Mouse (Mus musculus): Measurements from ENCODE around the gene Nell1. TPM values are rescaled to one million over a fixed set of nuclear protein-coding genes. Genes with fewer than 3 reads are reported as not detected.

The Nell1 gene
- polyA plus RNA-seq, 1 experiment from 2014 or later, result 1.6 TPM

DNA sequence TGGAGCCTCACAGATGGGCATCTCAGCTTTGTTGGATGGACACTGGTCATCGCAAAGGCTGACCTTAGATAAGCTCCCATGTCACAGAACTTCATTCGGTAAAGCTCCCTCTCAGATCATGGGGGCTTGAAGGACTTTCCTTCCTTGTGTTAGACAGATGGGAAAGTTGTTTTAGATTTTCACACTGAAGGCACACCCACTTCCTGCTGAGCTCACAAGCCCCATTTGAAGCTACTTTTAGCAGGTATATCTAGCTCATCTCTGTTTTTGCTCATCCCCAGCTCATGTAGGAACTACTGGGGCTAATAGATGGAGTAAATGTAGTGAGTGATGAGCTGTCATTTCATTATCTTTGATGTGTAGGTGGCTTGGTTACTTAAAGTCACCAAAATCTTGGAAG is 252.0 kb downstream of the Nell1 start:
- H3K27ac ChIP-seq, result no peak overlapping the region
- peaks cover 45% of the 10 kb centered on the region for H3K27me3 ChIP-seq (ENCODE audit: insufficient read depth, poor library complexity, severe bottlenecking)
- peaks cover 3% of the 10 kb centered on the region; the same call in 1 of the 2 replicates for H3K9me3 ChIP-seq
- peaks cover 3% of the 10 kb centered on the region for H3K4me1 ChIP-seq (replicated peaks)
- H3K36me3 ChIP-seq, result no peaks in the 10 kb centered on the region
- H3K4me3 ChIP-seq, result no peak overlapping the region
- WGBS, result 86% methylated on average over 2 of the region's 2 CpGs
- no peak for DNase-seq (ENCODE audit: low spot score)

DNA sequence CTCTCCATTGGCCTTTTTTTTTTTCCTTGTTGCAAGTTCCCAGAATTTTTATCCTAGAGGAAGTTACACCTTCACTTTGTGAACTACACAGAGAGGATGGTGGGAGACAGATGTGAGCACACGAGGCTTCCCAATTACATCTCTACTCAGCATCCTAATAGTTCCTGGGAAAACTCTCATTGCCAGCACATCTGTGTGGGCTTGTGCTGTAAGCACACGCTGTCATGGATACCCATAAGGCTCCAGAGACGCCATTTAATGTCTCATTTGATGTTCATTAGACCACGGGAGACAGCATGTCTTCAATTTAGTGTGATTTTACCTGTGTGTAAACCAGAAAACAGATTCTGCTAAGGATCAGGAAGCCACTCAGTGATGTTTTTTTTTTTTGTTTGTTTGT is 253.6 kb downstream of the Nell1 start:
- Histone ChIP-seq H3K9me3 (peaks cover 3% of the 10 kb centered on the region; the same call in 1 of the 2 replicates), H3K36me3 (no peaks in the 10 kb centered on the region), H3K4me3 (no peak overlapping the region), H3K27me3 (ENCODE audit: insufficient read depth, poor library complexity, severe bottlenecking) (peaks cover 39% of the 10 kb centered on the region), H3K27ac (no peak overlapping the region), H3K4me1 (replicated peaks) (no peaks in the 10 kb centered on the region)
- WGBS, result 76% methylated on average over 4 of the region's 4 CpGs
- DNase-seq (ENCODE audit: low spot score), result no peak

DNA sequence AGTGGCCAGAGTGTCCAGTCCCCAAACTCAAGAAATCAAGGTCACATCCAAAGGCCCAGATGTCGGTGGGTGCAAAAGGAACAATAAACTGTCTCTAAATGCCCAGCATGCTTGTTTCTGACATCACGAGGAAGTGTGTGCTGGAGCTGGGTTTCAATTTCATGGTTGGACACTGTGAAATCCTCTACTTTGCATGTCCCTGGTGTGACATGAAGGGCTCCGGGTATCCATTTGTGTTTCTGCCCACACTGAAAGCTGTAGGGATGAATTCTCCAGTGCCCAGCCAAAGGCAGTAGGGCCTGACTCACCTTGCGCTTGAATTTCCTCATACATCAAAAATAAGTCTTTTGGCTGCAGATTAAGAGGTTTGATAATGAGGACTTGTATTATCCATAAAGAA is 266.5 kb downstream of the Nell1 start:
- whole genome bisulfite sequencing, result 74% methylated on average over 4 of the region's 4 CpGs
- Histone ChIP-seq H3K27ac (no peak overlapping the region), H3K4me3 (no peak overlapping the region), H3K9me3 (no peaks in the 10 kb centered on the region), H3K36me3 (no peaks in the 10 kb centered on the region), H3K27me3 (ENCODE audit: insufficient read depth, poor library complexity, severe bottlenecking) (no peaks in the 10 kb centered on the region), H3K4me1 (replicated peaks) (no peaks in the 10 kb centered on the region)
- no peak for DNase-seq (ENCODE audit: low spot score)

DNA sequence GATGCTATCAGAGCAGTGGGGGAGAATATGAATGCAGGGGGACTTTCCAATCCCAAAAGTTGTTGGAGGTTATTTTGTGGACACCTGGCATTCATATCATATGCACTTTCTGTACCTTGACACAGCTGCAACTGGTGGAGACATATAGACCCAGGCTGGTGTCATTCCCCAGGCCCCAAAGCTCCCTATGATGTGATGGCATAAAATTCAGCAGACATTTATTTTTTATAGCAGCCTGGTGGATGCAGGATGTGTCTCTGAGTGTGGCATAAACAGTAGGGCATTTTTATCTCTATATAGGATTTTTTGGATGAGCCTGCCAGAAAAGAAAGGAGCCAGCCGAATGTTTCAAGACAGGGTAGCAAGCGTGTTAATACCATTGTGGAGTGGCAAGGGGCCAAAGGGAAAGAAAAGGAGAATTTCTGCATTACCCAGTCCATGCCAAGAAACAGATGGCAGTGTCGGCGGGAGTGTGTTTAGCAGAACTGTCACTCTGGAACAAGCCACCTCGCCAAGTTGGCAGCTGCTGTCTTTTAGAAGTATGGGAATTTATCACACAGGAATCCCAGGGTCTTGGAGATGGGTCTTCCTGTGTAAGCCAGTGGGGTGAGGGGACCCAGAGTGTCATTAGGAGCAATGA is 267.1 kb downstream of the Nell1 start:
- Histone ChIP-seq H3K36me3 (no peaks in the 10 kb centered on the region), H3K4me3 (no peak overlapping the region), H3K27me3 (ENCODE audit: insufficient read depth, poor library complexity, severe bottlenecking) (no peaks in the 10 kb centered on the region), H3K27ac (no peak overlapping the region), H3K4me1 (replicated peaks) (no peaks in the 10 kb centered on the region), H3K9me3 (no peaks in the 10 kb centered on the region)
- no peak for DNase-seq (ENCODE audit: low spot score)
- 88% methylated on average over 5 of the region's 5 CpGs for WGBS

DNA sequence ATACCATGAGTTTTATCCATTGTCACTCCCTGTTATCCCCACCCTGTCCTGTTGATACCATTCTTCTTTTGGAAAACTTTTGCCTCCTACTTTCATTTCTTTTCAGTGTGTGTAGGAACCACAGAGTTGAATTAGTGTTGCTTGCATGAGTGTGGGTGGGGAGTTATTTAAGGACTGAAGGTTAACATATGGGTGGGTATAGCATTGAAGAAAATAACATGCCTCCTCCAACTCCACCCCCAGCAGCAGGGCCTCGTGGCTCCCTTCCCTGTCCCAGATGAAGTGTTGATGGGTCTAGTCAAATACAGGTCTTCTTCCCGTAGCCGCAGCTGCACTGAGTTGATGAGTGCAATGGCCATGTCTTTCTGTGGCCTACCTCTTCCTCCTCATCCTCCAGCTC is 278.5 kb downstream of the Nell1 start:
- Histone ChIP-seq H3K4me3 (no peak overlapping the region), H3K27me3 (ENCODE audit: insufficient read depth, poor library complexity, severe bottlenecking) (no peaks in the 10 kb centered on the region), H3K4me1 (replicated peaks) (no peaks in the 10 kb centered on the region), H3K36me3 (no peaks in the 10 kb centered on the region), H3K27ac (no peak overlapping the region), H3K9me3 (no peaks in the 10 kb centered on the region)
- WGBS, result 82% methylated on average over 3 of the region's 3 CpGs
- DNase-seq (ENCODE audit: low spot score), result no peak

DNA sequence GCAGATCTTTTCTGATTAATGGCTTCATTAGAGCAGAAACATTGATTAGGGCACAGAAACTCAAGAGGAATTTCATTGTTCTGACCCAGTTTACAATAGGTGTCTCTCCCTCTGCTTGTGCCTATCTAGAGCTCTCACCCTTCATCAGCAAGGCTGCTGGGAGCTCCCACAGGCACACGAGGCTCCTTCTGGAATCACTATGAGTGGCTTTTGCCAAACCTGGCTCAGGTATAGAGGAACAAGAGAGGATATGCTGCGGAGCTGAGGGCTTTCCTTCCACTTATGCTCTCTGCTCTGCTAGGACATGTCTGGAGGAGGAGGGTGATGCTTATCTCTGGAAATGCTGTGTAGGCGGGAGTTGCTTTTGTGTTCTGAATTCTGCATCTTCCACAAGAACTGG is 285.4 kb downstream of the Nell1 start:
- Histone ChIP-seq H3K4me3 (no peak overlapping the region), H3K36me3 (no peaks in the 10 kb centered on the region), H3K9me3 (no peaks in the 10 kb centered on the region), H3K27ac (no peak overlapping the region), H3K4me1 (replicated peaks) (no peaks in the 10 kb centered on the region), H3K27me3 (ENCODE audit: insufficient read depth, poor library complexity, severe bottlenecking) (no peaks in the 10 kb centered on the region)
- no peak for DNase-seq (ENCODE audit: low spot score)
- WGBS, result 74% methylated on average over 3 of the region's 3 CpGs

DNA sequence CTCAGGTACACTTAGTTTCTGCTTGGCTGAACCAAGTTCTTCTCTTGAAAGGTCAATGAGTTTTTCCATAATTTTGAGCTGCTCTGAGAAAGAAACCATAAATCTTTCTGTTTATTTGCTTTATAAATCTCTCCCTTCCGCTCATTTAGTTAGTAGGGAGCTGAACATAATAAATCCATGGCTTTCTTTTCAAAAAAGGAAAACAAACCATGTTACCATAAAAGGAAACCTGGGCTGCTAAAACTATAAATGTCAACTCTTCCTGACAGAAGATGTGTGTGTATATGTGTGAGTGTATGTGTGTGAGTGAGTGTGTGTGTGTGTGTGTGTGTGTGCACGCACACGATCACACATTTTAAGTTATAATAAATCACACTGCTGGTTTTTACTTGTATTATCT is 320.8 kb downstream of the Nell1 start:
- no peak for DNase-seq (ENCODE audit: low spot score)
- H3K36me3 ChIP-seq, result no peaks in the 10 kb centered on the region
- no peak overlapping the region for H3K4me3 ChIP-seq
- H3K27me3 ChIP-seq (ENCODE audit: insufficient read depth, poor library complexity, severe bottlenecking), result no peaks in the 10 kb centered on the region
- no peaks in the 10 kb centered on the region for H3K9me3 ChIP-seq
- H3K4me1 ChIP-seq (replicated peaks), result no peaks in the 10 kb centered on the region
- no peak overlapping the region for H3K27ac ChIP-seq
- 92% methylated on average over 3 of the region's 3 CpGs for WGBS

DNA sequence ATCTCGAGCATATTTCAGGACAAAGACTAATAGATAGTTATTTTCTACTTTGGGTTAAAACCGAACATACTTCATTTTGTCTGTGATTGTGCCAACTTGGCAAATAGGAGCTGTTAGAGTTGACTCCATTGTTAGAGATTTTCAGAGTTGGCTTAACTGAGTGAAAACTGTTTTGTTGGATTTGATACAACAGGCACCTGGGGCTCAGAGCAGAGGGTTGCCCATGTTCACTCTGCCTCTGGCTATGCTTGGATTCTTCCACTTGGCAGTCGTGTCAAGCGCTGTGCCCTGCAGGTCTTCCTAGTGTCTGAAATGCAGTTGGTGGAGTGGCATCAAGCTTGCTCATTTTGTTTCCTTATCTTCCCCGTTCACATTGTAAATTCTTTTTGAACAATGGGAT is 363.6 kb downstream of the Nell1 start:
- Histone ChIP-seq H3K27ac (no peak overlapping the region), H3K36me3 (no peaks in the 10 kb centered on the region), H3K9me3 (no peaks in the 10 kb centered on the region), H3K27me3 (ENCODE audit: insufficient read depth, poor library complexity, severe bottlenecking) (no peaks in the 10 kb centered on the region), H3K4me3 (no peak overlapping the region), H3K4me1 (replicated peaks) (no peaks in the 10 kb centered on the region)
- 84% methylated on average over 5 of the region's 5 CpGs for WGBS
- no peak for DNase-seq (ENCODE audit: low spot score)

DNA sequence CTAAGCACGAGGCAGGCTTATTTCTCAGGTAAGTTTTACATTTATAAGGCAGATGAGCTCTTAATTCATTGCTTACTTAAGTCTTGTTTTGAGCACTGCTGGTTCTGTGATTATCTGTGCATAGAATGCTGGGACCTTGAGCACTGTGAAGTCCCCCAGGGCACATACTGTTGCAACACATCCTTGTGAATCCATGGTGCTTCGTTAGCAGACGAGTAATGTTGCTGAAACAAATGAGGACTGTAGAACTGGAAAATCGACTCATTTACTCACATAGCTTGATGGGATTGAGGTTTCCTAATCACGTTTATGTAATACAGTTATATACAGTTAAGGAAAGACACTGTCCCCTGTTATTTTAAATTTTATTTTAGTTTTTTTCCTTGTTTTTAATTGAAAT is 364.1 kb downstream of the Nell1 start:
- no peak for DNase-seq (ENCODE audit: low spot score)
- no peak overlapping the region for H3K4me3 ChIP-seq
- 80% methylated on average over 5 of the region's 5 CpGs for WGBS
- no peaks in the 10 kb centered on the region for H3K27me3 ChIP-seq (ENCODE audit: insufficient read depth, poor library complexity, severe bottlenecking)
- no peaks in the 10 kb centered on the region for H3K4me1 ChIP-seq (replicated peaks)
- H3K36me3 ChIP-seq, result no peaks in the 10 kb centered on the region
- H3K9me3 ChIP-seq, result no peaks in the 10 kb centered on the region
- H3K27ac ChIP-seq, result no peak overlapping the region

DNA sequence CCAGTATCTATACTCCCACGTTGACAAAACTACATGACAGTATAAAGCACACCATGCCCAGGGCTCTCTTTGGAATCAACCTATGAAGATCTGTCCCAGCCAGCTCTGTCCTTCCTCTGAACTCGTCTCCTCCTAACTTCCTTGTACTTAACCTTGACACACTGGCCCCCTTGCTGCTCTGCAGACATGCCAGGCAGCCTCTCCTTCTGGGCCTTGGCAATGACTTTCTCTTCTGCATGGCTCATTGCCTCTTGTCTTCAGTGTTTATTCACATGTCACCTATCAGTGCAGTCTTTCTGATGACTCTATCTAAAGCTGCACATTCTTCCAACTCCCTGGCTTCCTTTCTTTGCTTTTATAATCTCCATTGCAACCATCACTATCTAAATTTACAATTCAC is 376.9 kb downstream of the Nell1 start:
- Histone ChIP-seq H3K4me3 (no peak overlapping the region), H3K27me3 (ENCODE audit: insufficient read depth, poor library complexity, severe bottlenecking) (no peaks in the 10 kb centered on the region), H3K4me1 (replicated peaks) (no peaks in the 10 kb centered on the region), H3K9me3 (no peaks in the 10 kb centered on the region), H3K36me3 (no peaks in the 10 kb centered on the region), H3K27ac (no peak overlapping the region)
- 60% methylated on average over 2 of the region's 2 CpGs for WGBS
- no peak for DNase-seq (ENCODE audit: low spot score)

DNA sequence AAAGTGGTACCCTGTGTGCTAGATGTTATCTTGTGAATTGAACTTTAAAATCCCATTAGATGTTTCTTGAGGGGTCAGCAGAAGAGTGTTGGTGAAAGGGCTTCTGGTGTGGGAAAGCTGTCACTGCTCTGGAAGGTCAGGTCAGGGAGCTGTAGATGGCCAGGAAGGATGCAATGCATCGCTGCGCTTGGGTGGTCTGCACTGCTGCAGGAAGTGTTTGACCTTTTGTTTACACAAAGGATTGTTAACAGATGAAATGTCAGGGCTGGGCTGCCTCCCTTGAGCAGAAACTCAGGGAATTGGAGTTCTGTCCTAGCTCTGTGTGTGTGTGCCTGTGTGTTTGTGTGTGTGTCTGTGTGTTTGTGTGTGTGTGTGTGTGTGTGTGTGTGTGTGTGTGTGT is 382.5 kb downstream of the Nell1 start:
- Histone ChIP-seq H3K9me3 (no peaks in the 10 kb centered on the region), H3K36me3 (no peaks in the 10 kb centered on the region), H3K27me3 (ENCODE audit: insufficient read depth, poor library complexity, severe bottlenecking) (no peaks in the 10 kb centered on the region), H3K27ac (no peak overlapping the region), H3K4me3 (no peak overlapping the region), H3K4me1 (replicated peaks) (peaks cover 14% of the 10 kb centered on the region)
- peak; percentile 38 for DNase-seq (ENCODE audit: low spot score)
- WGBS, result 34% methylated on average over 2 of the region's 2 CpGs

DNA sequence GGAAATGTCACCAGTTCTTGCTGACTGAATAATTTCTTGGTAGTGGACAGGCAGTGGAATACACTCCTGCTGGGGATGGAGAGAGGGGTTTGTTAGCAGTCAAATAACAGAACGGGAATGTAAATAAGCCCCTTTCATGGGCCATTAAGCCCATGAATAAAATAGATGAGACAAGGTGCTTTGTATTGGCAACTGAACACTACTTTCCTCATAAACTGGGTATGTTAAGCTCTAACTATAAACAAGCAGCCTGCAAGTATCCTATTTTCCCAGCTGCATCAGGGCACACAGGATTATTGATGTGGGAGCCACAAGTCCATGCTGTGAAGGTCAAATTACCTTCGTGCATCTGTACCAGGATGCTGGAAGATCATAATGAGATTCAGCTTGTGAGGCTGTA is 387.4 kb downstream of the Nell1 start:
- H3K27ac ChIP-seq, result no peak overlapping the region
- WGBS, result 32% methylated on average over 2 of the region's 2 CpGs
- peaks cover 13% of the 10 kb centered on the region for H3K4me1 ChIP-seq (replicated peaks)
- H3K4me3 ChIP-seq, result no peak overlapping the region
- H3K36me3 ChIP-seq, result no peaks in the 10 kb centered on the region
- H3K27me3 ChIP-seq (ENCODE audit: insufficient read depth, poor library complexity, severe bottlenecking), result no peaks in the 10 kb centered on the region
- no peaks in the 10 kb centered on the region for H3K9me3 ChIP-seq
- DNase-seq (ENCODE audit: low spot score), result no peak

DNA sequence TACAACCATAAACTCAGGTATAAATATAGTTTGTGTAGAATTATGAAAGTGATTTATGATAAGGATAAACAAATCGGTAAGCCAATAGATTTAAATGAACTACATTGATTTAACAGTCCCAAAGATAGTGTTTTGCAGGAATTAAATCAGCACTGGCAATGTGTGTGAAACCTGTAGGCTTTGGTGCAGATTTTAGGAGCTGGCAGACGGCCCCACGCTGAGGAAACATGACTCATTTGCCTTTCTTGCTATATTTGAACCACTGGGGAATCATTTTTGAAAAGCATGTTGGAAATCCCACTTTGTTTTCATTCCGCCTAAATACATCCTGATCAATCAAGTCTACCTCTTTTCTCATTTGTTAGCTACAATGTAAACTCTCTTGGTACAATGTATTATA is 400.2 kb downstream of the Nell1 start:
- no peak overlapping the region for H3K27ac ChIP-seq
- no peaks in the 10 kb centered on the region for H3K27me3 ChIP-seq (ENCODE audit: insufficient read depth, poor library complexity, severe bottlenecking)
- WGBS, result 88% methylated on average over 4 of the region's 4 CpGs
- no peak for DNase-seq (ENCODE audit: low spot score)
- no peaks in the 10 kb centered on the region for H3K9me3 ChIP-seq
- no peaks in the 10 kb centered on the region for H3K36me3 ChIP-seq
- no peak overlapping the region for H3K4me3 ChIP-seq
- no peaks in the 10 kb centered on the region for H3K4me1 ChIP-seq (replicated peaks)

DNA sequence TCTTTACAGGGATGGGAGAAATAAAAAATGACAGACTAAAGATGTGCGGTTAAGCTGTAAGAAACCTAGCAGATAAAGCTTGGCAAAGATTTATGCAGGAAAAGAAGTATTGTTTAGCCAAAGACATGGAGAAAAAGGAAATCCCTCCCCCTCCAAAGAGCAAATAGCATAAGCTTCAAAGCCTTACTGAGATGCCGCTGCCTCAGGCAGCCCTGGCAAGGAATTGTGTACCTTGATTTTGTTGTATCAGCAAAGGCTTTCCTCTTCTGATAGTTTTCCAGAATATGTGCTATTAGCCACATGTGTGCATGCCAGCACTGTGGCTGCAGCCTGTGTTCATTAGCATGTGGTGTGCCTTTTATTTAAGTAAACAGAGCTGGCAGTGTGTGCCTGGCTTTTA is 435.8 kb downstream of the Nell1 start:
- no peak for DNase-seq (ENCODE audit: low spot score)
- H3K27me3 ChIP-seq (ENCODE audit: insufficient read depth, poor library complexity, severe bottlenecking), result no peaks in the 10 kb centered on the region
- no peaks in the 10 kb centered on the region for H3K9me3 ChIP-seq
- no peaks in the 10 kb centered on the region for H3K4me1 ChIP-seq (replicated peaks)
- H3K27ac ChIP-seq, result no peak overlapping the region
- 88% methylated on average over 2 of the region's 2 CpGs for WGBS
- no peaks in the 10 kb centered on the region for H3K36me3 ChIP-seq
- H3K4me3 ChIP-seq, result no peak overlapping the region

Data from hindbrain, embryonic 10.5 days (tissue).